Mouse (Mus musculus) liver, adult 2 months (tissue): Measurements from ENCODE around the gene Rnf34. TPM values are rescaled to one million over a fixed set of nuclear protein-coding genes. Genes with fewer than 3 reads are reported as not detected.
A peak's percentile ranks its signal among the peaks of the same experiment; 100 is the strongest.

ENCODE experiments used
- DNase-seq: peaks from one replicate; pipeline ENCODE4 v3.0.0-alpha.2; 2011; ENCODE audit warnings: low read depth, low spot score; ENCODE audit errors: extremely low read depth
- H3K27ac ChIP-seq: fragments of 200-500 bp; replicated peaks from 2 replicates; pipeline ENCODE4 v1.5.1; 2012; ENCODE audit warnings: low read depth, mild to moderate bottlenecking, control low read depth, inconsistent platforms, low read length; ENCODE audit not compliant: insufficient read depth
- H3K27me3 ChIP-seq: fragments of 200-500 bp; 2 replicates; pipeline ENCODE4 v1.6.1; 2012; ENCODE audit warnings: mild to moderate bottlenecking, moderate library complexity, low read length, inconsistent platforms; ENCODE audit not compliant: control insufficient read depth, insufficient read depth
- H3K36me3 ChIP-seq: fragments of 200-500 bp; 2 replicates; pipeline ENCODE4 v1.6.1; 2012; ENCODE audit warnings: low read length, inconsistent platforms; ENCODE audit not compliant: control insufficient read depth, insufficient read depth
- H3K4me1 ChIP-seq: fragments of 200-500 bp; 2 replicates; pipeline ENCODE4 v1.6.1; 2011; ENCODE audit warnings: low read length; ENCODE audit not compliant: control insufficient read depth, insufficient read depth
- H3K4me3 ChIP-seq: fragments of 200-500 bp; 2 replicates; pipeline ENCODE4 v1.5.1; 2011; ENCODE audit warnings: low read depth, mild to moderate bottlenecking, control low read depth, low read length, moderate library complexity; ENCODE audit not compliant: insufficient read depth
- H3K79me2 ChIP-seq: fragments of 200-500 bp; 2 replicates; pipeline ENCODE4 v1.6.1; 2012; ENCODE audit warnings: inconsistent platforms, mild to moderate bottlenecking, low read length, moderate library complexity; ENCODE audit not compliant: control insufficient read depth, insufficient read depth
- H3K9ac ChIP-seq: fragments of 200-500 bp; 2 replicates; pipeline ENCODE4 v1.6.1; 2012; ENCODE audit warnings: low read depth, mild to moderate bottlenecking, control low read depth, inconsistent platforms, low read length
- CTCF ChIP-seq: fragments of 200-500 bp; IDR thresholded peaks from 2 replicates; pipeline ENCODE4 v1.5.1; 2011; ENCODE audit warnings: low read depth, low read length, control low read depth
- POLR2A ChIP-seq: fragments of 200-500 bp; IDR thresholded peaks from 2 replicates; pipeline ENCODE4 v1.6.1; 2011; ENCODE audit warnings: low read length, control low read depth; ENCODE audit not compliant: insufficient read depth; ENCODE audit errors: extremely low read depth
- WGBS: fragments of 180-500 bp; shearing (Covaris S2); methylation state at CpG from one replicate; pipeline ENCODE4 v1.1.7; 2018; 5-methylcytosine and 5-hydroxymethylcytosine counted together
- polyA plus RNA-seq: library from polyadenylated mRNA; depleted of rRNA; stranded (reverse); fragments of >200 nt; gene quantifications from 2 replicates; pipeline ENCODE4 v1.2.3, GENCODE M21; 2012; rRNA removed
- total RNA-seq: library from RNA; depleted of rRNA; stranded (reverse); fragments of >200 nt; gene quantifications from 2 replicates; pipeline ENCODE4 v1.2.3, GENCODE M21; 2014; rRNA removed

Gene Rnf34
- total and polyA plus RNA-seq, 2 experiments = 3.4 to 5.3 TPM

- 93% methylated on average over 18 of the region's 18 CpGs for WGBS
- no peaks in the 10 kb centered on the region for H3K27me3 ChIP-seq
- no peaks in the 10 kb centered on the region for H3K79me2 ChIP-seq
- no peaks in the 10 kb centered on the region for H3K36me3 ChIP-seq
- H3K9ac ChIP-seq = no peak overlapping the region
- no peaks in the 10 kb centered on the region for H3K4me1 ChIP-seq
- no peak overlapping the region for H3K4me3 ChIP-seq
- TF ChIP-seq POLR2A (no peak), CTCF (no peak)
- no peak for DNase-seq
- H3K27ac ChIP-seq = no peak overlapping the region
These were observed 59.6 kb downstream of the Rnf34 start for GRCm38 (mm10) chr5:122909481-122909880.

- TF ChIP-seq CTCF = peak; percentile 19; the same call in 1 of the 2 replicates
- no peak for TF ChIP-seq POLR2A
- 96% methylated on average over 4 of the region's 4 CpGs for WGBS
- no peak overlapping the region for H3K27ac ChIP-seq
- no peak for DNase-seq
- H3K9ac ChIP-seq = no peak overlapping the region
- no peaks in the 10 kb centered on the region for H3K4me1 ChIP-seq
- H3K27me3 ChIP-seq = no peaks in the 10 kb centered on the region
- no peaks in the 10 kb centered on the region for H3K36me3 ChIP-seq
- no peaks in the 10 kb centered on the region for H3K79me2 ChIP-seq
- H3K4me3 ChIP-seq = no peak overlapping the region
These were observed 63.0 kb downstream of the Rnf34 start for GRCm38 (mm10) chr5:122912863-122913262.

DNA sequence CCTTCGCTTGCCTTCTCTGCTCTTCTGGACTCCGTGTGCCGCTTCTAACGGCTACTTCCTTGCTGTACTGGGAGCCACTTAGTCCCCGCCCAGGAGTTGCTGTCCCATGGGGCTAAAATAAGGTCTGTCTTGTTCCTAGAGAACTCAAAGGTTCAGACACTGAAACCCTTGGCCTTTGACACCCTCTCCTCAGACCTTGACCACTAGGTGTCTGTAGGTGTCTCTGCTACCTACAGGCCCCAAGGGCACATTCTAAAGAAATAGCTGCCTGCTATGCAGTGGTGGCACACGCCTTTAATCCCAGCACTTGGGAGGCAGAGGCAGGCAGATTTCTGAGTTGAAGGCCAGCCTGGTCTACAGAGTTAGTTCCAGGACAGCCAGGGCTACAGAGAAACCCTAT is 66.3 kb downstream of the Rnf34 start:
- no peak overlapping the region for H3K27ac ChIP-seq
- H3K27me3 ChIP-seq = no peaks in the 10 kb centered on the region
- no peaks in the 10 kb centered on the region for H3K4me1 ChIP-seq
- H3K79me2 ChIP-seq = no peaks in the 10 kb centered on the region
- 94% methylated on average over 6 of the region's 6 CpGs for WGBS
- H3K36me3 ChIP-seq = no peaks in the 10 kb centered on the region
- TF ChIP-seq CTCF = no peak
- no peak for TF ChIP-seq POLR2A
- DNase-seq = no peak
- no peak overlapping the region for H3K4me3 ChIP-seq
- no peak overlapping the region for H3K9ac ChIP-seq

- Histone ChIP-seq H3K79me2 (no peaks in the 10 kb centered on the region), H3K36me3 (no peaks in the 10 kb centered on the region), H3K27ac (no peak overlapping the region), H3K27me3 (no peaks in the 10 kb centered on the region), H3K4me1 (no peaks in the 10 kb centered on the region), H3K9ac (no peak overlapping the region), H3K4me3 (no peak overlapping the region)
- WGBS = 78% methylated on average over 7 of the region's 7 CpGs
- TF ChIP-seq CTCF = no peak
- no peak for TF ChIP-seq POLR2A
- DNase-seq = no peak
These were observed 68.3 kb downstream of the Rnf34 start for GRCm38 (mm10) chr5:122917982-122918711.

GRCm38 (mm10) chr5:122920557-122920956 is 70.7 kb downstream of the Rnf34 start:
- Histone ChIP-seq H3K79me2 (no peaks in the 10 kb centered on the region), H3K9ac (no peak overlapping the region), H3K36me3 (no peaks in the 10 kb centered on the region), H3K4me3 (no peak overlapping the region), H3K4me1 (no peaks in the 10 kb centered on the region), H3K27ac (no peak overlapping the region), H3K27me3 (no peaks in the 10 kb centered on the region)
- DNase-seq = no peak
- TF ChIP-seq POLR2A (no peak), CTCF (no peak)
- WGBS = 83% methylated on average over 5 of the region's 5 CpGs

Other genes with a start within 250 kb of the Rnf34 start
- 1.7 and 3.0 TPM in 2 replicates for gene Ift81, start 235.5 kb upstream of the Rnf34 start, total RNA-seq
- 0.14 and 0.38 TPM in 2 replicates for gene Ift81, start 235.5 kb upstream of the Rnf34 start, polyA plus RNA-seq
- gene P2rx7, start 206.1 kb upstream of the Rnf34 start, total RNA-seq = 2.2 and 4.3 TPM in 2 replicates
- gene P2rx7, start 206.1 kb upstream of the Rnf34 start, polyA plus RNA-seq = 2.7 and 4.0 TPM in 2 replicates
- 43.2 and 59.9 TPM in 2 replicates for gene P2rx4, start 142.5 kb upstream of the Rnf34 start, total RNA-seq
- gene P2rx4, start 142.5 kb upstream of the Rnf34 start, polyA plus RNA-seq = 50.1 and 59.5 TPM in 2 replicates
- 6.3 and 8.3 TPM in 2 replicates for gene Camkk2, start 70.6 kb upstream of the Rnf34 start, total RNA-seq
- gene Camkk2, start 70.6 kb upstream of the Rnf34 start, polyA plus RNA-seq = 16.4 and 17.7 TPM in 2 replicates
- 93.9 and 99.0 TPM in 2 replicates for gene Anapc5, start 28.7 kb upstream of the Rnf34 start, total RNA-seq
- 61.0 and 61.9 TPM in 2 replicates for gene Anapc5, start 28.7 kb upstream of the Rnf34 start, polyA plus RNA-seq
- 3.0 and 4.9 TPM in 2 replicates for gene Kdm2b, start 139.8 kb downstream of the Rnf34 start, total RNA-seq
- gene Kdm2b, start 139.8 kb downstream of the Rnf34 start, polyA plus RNA-seq = 5.5 and 7.1 TPM in 2 replicates
- 4.2 and 5.8 TPM in 2 replicates for gene Orai1, start 165.0 kb downstream of the Rnf34 start, total RNA-seq
- 39.3 and 43.1 TPM in 2 replicates for gene Orai1, start 165.0 kb downstream of the Rnf34 start, polyA plus RNA-seq
- gene Morn3, start 197.0 kb downstream of the Rnf34 start, total RNA-seq = not detected in 2 replicates
- gene Morn3, start 197.0 kb downstream of the Rnf34 start, polyA plus RNA-seq = not detected in 2 replicates
- 2.7 and 3.4 TPM in 2 replicates for gene Tmem120b, start 218.4 kb downstream of the Rnf34 start, total RNA-seq
- 2.0 and 3.8 TPM in 2 replicates for gene Tmem120b, start 218.4 kb downstream of the Rnf34 start, polyA plus RNA-seq